Mouse (Mus musculus): Measurements from ENCODE around the gene Klra8. TPM values are rescaled to one million over a fixed set of nuclear protein-coding genes. Genes with fewer than 3 reads are reported as not detected.
"Not testable (repeated sequence)": the region's sequence is repeated elsewhere in the genome, so short reads cannot be mapped to it uniquely, and the experiment has no call there.

Gene Klra8
- total RNA-seq (2017), result not detected in 2 replicates

DNA sequence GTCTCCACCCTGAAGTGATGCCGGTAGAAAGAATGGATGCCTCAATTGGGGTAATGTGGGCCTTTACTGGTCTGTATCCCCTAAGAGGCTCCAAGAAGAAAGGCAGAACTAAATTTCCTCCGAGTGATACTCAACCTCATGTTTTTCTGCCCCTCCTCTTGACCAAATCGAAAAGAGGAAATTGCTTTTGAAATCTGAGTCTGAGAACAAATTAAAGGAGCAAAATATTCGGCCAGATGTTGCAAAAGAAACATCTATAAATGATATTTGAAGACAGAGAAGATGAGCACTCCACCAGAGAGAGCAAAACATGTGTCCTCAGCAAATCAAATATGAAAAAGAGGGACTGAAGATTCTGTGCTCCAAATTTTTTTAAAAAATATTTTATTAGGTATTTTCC lies at the start of gene Klra8:
Klra8 (minus strand) TSS at position 101 of the 400 bp plus-strand sequence.
- ATAC-seq (replicated peaks; ENCODE audit: low read depth, poor library complexity, severe bottlenecking), result not testable (repeated sequence)

- ATAC-seq (replicated peaks; ENCODE audit: low read depth, poor library complexity, severe bottlenecking), result no peak
Measured at GRCm38 (mm10) chr6:130110485-130110884, 19.2 kb downstream of the Klra8 start.

- peak; percentile 83 for ATAC-seq (replicated peaks; ENCODE audit: low read depth, poor library complexity, severe bottlenecking)
Measured at GRCm38 (mm10) chr6:130102743-130103142, 27.0 kb downstream of the Klra8 start.

DNA sequence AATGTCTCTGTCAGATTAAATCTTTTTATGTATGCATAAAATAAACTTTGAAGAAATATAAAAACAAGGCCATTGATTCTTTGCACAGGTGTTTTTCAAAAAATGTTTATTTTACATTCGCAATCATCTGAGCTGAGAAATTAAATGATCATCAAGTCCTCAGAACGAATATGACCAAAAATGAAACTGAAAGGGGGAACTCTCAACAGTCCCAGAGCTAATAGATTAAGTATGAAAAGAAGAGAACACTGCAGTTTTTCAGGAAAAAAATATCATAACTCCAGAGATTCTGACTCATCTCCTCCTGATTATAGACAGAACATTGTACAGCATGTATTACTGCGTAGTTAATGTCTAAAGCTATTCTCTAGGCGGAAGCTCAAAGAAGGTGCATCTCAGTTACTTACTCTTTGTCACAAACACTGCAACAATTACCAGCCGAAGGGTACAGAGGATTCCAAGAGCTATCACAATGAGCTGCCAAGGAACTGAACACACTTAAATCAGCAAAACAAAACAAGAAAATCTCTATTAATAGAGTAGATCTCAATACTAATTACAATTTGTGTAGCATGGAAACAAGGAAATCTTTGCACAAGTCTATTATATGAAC lies 37.3 kb downstream of the Klra8 start:
- ATAC-seq (replicated peaks; ENCODE audit: low read depth, poor library complexity, severe bottlenecking), result peak; percentile 71

DNA sequence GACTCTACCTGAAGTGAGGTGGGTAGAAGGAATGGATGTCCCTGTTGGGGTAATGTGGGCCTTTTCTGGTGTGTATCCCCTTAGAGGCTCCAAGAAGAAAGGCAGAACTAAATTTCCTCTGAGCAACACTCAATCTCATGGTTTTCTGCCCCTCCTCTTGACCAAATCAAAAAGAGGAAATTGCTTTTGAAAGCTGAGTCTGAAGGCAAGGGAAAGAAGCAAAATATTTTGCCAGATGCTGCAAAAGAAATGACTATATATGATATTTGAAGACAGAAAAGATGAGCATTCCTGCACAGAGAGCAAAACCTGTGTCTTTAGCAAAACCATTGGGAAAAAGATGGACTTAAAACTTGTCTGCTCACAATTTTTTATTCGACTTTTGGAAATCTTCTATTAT lies 62.5 kb downstream of the Klra8 start, which contains the start of gene Klra4:
Klra4 (minus strand) TSS at position 101 of the 400 bp plus-strand sequence.
- ATAC-seq (replicated peaks; ENCODE audit: low read depth, poor library complexity, severe bottlenecking), result not testable (repeated sequence)

Other genes starting within 250 kb of the Klra8 start
- gene Klra5, start 212.2 kb downstream of the Klra8 start, total RNA-seq (2017), result not detected in 2 replicates
- not detected in 2 replicates for gene Klra6, start 102.9 kb downstream of the Klra8 start, total RNA-seq (2017)
- gene Klra4, start 62.6 kb downstream of the Klra8 start, total RNA-seq (2017), result not detected in 2 replicates
- gene Klra9, start 63.2 kb upstream of the Klra8 start, total RNA-seq (2017), result not detected in 2 replicates
- gene Klra7, start 103.4 kb upstream of the Klra8 start, total RNA-seq (2017), result 0.37 TPM in 1 of 2 replicates, not detected in the other
- gene Klra10, start 152.0 kb upstream of the Klra8 start, total RNA-seq (2017), result not detected in 2 replicates
- gene Klra3, start 207.7 kb upstream of the Klra8 start, total RNA-seq (2017), result not detected in 2 replicates

All from common myeloid progenitor, adult 5-6 weeks (primary cell).